Mouse (Mus musculus) cortical plate, adult 2 months (tissue): ENCODE results near the gene Mrpl38. TPM values are rescaled to one million over a fixed set of nuclear protein-coding genes. Genes with fewer than 3 reads are reported as not detected.
A peak's percentile ranks its signal among the peaks of the same experiment; 100 is the strongest.
"Not testable (repeated sequence)": the region's sequence is repeated elsewhere in the genome, so short reads cannot be mapped to it uniquely, and the experiment has no call there.

Experiments used
- H3K27ac ChIP-seq: fragments of 200-500 bp; 2 replicates; pipeline ENCODE4 v1.5.1; 2012; ENCODE audit warnings: low read length, control low read depth, inconsistent platforms; ENCODE audit not compliant: insufficient read depth
- H3K4me1 ChIP-seq: fragments of 200-500 bp; 2 replicates; pipeline ENCODE4 v1.6.1; 2011; ENCODE audit warnings: low read length; ENCODE audit not compliant: control insufficient read depth, insufficient read depth
- H3K4me3 ChIP-seq: fragments of 200-500 bp; 2 replicates; pipeline ENCODE4 v1.5.1; 2011; ENCODE audit warnings: mild to moderate bottlenecking, low read length, control low read depth; ENCODE audit not compliant: insufficient read depth
- CTCF ChIP-seq: fragments of 200-500 bp; IDR thresholded peaks from 2 replicates; pipeline ENCODE4 v1.5.1; 2011; ENCODE audit warnings: mild to moderate bottlenecking, control low read depth, low read length; ENCODE audit not compliant: insufficient read depth; ENCODE audit errors: extremely low read depth
- POLR2A ChIP-seq: fragments of 200-500 bp; IDR thresholded peaks from 2 replicates; pipeline ENCODE4 v1.6.1; 2011; ENCODE audit warnings: mild to moderate bottlenecking, low read length, control low read depth; ENCODE audit not compliant: insufficient read depth; ENCODE audit errors: extremely low read depth
- polyA plus RNA-seq: library from polyadenylated mRNA; depleted of rRNA; stranded (reverse); fragments of >200 nt; gene quantifications from 2 replicates; pipeline ENCODE4 v1.2.3, GENCODE M21; 2012

Gene Mrpl38
- polyA plus RNA-seq, 1 experiment, result 34.6 TPM

DNA sequence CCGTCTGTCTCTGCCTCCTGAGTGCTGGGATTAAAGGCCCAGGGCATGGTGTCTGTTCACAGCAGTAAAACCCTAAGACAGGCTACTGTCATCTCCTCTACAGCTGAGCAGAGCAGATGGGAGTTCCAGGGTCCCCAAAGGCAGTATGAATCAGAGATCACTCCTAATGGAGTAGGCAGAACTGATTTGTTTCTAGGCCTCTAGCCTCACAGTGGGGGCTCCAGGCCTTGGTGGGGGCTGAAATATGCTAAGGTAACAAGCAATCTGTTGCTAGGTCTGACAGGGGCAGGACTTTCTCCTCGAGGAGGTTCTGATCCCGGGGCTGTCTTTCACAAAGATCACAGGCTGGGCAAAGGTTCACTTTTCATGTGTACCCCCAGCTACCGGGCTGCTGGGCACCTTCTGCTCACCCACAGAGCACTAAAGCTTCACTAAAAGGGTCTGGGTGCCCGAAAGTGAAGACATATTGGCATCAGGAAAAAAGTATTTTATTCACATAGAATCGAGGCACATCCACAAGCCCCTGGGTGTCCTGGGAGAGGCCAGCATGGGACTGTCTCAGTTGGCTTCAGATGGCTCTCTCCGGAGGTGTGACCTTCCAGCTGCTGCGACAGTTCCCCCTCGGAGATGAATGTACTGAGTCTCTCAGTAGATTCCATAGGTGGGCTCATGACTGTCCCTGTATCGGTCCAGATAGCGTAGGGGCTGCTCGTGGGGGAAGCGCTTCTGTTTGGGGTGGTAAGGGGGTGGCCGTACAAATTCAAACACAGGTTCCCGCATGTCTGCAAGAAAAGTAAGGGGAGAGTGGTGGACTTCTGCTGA is 7.1 kb downstream of the Mrpl38 start:
- TF ChIP-seq POLR2A (no peak), CTCF (no peak)
- peak overlapping the region; percentile 78 for H3K27ac ChIP-seq
- peak overlapping the region; percentile 56; the same call in 1 of the 2 replicates for H3K4me3 ChIP-seq
- H3K4me1 ChIP-seq, result peaks cover 4% of the 10 kb centered on the region

- TF ChIP-seq CTCF (peak; percentile 65), POLR2A (peak; percentile 71)
- Histone ChIP-seq H3K4me1 (peaks cover 4% of the 10 kb centered on the region), H3K4me3 (peak within 1 kb of the TSS; percentile 56), H3K27ac (peak within 1 kb of the TSS; percentile 78)
These were observed 8.0 kb downstream of the Mrpl38 start, which contains the start of gene Trim65 for GRCm38 (mm10) chr11:116130488-116131205. Gene Trim65 (minus strand): TSS chr11:116131128.

DNA sequence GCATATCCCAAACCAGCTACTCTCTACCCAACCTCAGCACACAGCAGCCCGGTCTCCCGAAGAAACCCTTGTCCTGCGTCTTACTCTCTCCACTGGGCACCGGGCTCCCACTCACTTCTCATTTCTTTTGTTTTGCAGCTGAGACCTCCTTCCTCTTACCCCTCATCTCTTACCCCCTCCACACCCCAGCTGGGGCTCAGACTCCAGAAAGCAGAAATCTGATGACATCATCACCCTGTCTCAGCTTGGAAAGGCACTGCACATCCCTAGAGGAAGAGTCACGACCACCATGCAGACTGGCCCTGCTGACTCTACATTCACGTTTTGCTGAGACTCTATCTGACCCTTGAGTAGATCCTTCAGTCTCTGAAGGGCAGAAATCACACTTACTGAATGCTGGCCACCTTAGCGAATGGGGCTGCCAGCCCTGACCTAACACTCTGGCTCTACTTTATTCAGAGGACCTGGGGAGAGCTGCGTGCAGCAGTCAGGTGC is 8.6 kb downstream of the Mrpl38 start:
- TF ChIP-seq CTCF, result no peak
- TF ChIP-seq POLR2A, result no peak
- Histone ChIP-seq H3K4me3 (peak overlapping the region; percentile 56), H3K27ac (peak overlapping the region; percentile 30; the same call in 1 of the 2 replicates), H3K4me1 (peaks cover 4% of the 10 kb centered on the region)

GRCm38 (mm10) chr11:116129091-116129790 is 9.4 kb downstream of the Mrpl38 start:
- Histone ChIP-seq H3K4me1 (peaks cover 4% of the 10 kb centered on the region), H3K27ac (no peak overlapping the region), H3K4me3 (no peak overlapping the region)
- no peak for TF ChIP-seq CTCF

GRCm38 (mm10) chr11:116127986-116128385 is 10.7 kb downstream of the Mrpl38 start:
- peaks cover 4% of the 10 kb centered on the region for H3K4me1 ChIP-seq
- no peak overlapping the region for H3K27ac ChIP-seq
- TF ChIP-seq POLR2A, result no peak
- TF ChIP-seq CTCF, result no peak
- H3K4me3 ChIP-seq, result no peak overlapping the region

- TF ChIP-seq CTCF, result no peak
- TF ChIP-seq POLR2A, result no peak
- Histone ChIP-seq H3K4me3 (no peak within 1 kb of the TSS), H3K27ac (no peak within 1 kb of the TSS), H3K4me1 (peaks cover 4% of the 10 kb centered on the region)
These were observed 11.3 kb downstream of the Mrpl38 start, which contains the start of gene Trim47 for GRCm38 (mm10) chr11:116127156-116127980. Gene Trim47 (minus strand): TSS chr11:116127210.

- Histone ChIP-seq H3K4me3 (no peak overlapping the region), H3K4me1 (peaks cover 4% of the 10 kb centered on the region), H3K27ac (no peak overlapping the region)
- TF ChIP-seq POLR2A (no peak), CTCF (no peak)
These were observed 12.4 kb downstream of the Mrpl38 start for GRCm38 (mm10) chr11:116126261-116126660.

DNA sequence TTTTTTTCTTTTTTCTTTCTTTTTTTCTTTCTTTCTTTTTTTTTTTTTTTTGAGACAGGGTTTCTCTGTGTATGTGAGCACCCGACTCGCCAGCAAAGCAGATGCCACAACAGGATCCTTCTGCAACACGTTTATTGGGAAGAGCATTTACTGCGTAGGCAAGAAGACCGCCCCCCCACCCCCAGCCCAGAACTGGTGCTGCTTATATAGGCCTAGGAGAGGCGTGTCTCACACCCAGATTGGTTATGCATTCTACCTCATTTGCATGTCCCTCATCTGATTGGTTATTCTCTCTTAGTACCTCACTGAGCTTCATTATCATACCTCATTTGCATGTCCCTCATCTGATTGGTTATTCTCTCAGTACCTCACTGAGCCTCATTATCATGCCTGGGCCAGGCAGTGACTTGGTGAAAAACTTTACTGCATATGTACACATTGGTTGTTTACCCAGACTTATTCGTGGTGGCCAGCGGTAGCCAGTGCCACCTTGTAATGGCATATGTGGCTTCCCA is 16.9 kb downstream of the Mrpl38 start:
- H3K27ac ChIP-seq, H3K4me3 ChIP-seq, H3K4me1 ChIP-seq: not testable (repeated sequence)

DNA sequence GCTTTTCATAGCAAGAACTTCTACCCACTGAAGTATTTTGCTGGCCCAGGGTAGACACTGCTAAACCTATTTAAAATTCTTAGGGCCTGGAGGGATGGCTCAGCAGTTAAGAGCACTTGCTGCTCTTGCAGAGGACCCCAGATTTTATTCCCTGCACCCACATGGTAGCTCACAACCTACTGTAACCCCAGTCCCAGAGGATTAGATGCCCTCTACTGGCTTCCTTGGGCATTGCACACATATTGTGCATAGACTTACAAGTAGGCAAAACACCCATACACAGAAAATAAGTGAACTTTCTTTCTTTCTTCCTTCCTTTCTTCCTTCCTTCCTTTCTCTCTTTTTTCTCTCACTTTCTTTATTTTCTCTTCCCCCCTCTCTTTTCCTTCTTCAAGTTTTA is 20.8 kb downstream of the Mrpl38 start:
- no peak for TF ChIP-seq CTCF
- no peak for TF ChIP-seq POLR2A
- Histone ChIP-seq H3K4me3 (no peak overlapping the region), H3K4me1 (no peaks in the 10 kb centered on the region), H3K27ac (no peak overlapping the region)
